Mouse (Mus musculus) E14TG2a.4 (cell line): ENCODE measurements at regions not wholly inside any gene's neighbourhood (a gene's known extent, or its start where the extent isn't known, plus 50 kb on each side); places are given as distances from the start of the nearest gene placed in this dataset.

ENCODE experiments used
- CTCF ChIP-seq: conservative IDR thresholded peaks from 2 replicates; pipeline ENCODE4 v1.5.1; 2014; ENCODE audit warnings: low read length
- POU5F1 ChIP-seq: IDR thresholded peaks from 2 replicates; pipeline ENCODE4 v1.6.1; 2014; ENCODE audit warnings: low read length, borderline replicate concordance

DNA sequence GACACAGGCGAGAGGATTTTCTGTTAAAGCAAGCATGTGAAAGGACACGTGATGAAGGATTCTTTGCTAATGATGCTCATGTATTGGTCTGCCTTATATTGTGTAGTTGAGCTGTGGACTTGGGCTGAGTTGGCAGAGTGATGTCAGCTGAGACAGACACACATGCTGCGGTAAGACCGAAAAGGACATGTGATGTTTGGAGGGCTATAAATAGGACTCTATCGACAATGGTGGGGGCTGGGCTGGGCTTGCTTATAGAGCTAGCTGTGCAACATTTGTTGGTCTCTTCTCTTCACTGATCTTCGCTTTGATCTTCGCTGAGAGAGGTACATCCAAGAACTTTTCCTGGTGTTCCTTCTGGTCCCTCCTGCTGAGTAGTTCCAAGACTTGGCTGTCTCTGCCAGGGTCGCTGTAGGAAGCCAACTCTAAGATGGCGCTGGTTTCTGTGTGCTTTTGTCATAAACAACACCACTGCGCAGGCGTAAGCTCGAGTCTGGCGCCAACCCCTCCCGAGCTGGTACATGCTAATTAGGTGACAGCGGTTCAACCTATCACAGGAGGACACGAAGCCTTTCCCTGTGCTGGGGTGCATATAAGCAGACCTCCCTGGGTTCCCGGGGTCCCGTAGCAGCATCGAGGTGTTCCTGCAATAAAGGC is 145.8 kb upstream of the Tut7 start:
- TF ChIP-seq CTCF = no peak
- TF ChIP-seq POU5F1 = no peak
